Mouse (Mus musculus) bone marrow macrophage, adult 2 months (primary cell): ENCODE measurements around the gene A930009A15Rik. TPM values are rescaled to one million over a fixed set of nuclear protein-coding genes. Genes with fewer than 3 reads are reported as not detected.

Experiments
- H3K27ac ChIP-seq: 2 replicates; pipeline ENCODE4 v1.5.1; 2012; ENCODE audit warnings: low read depth, low read length; ENCODE audit not compliant: insufficient read depth
- H3K4me1 ChIP-seq: 2 replicates; pipeline ENCODE4 v1.6.1; 2012; ENCODE audit warnings: low read length; ENCODE audit not compliant: control insufficient read depth, insufficient read depth
- H3K4me3 ChIP-seq: 2 replicates; pipeline ENCODE4 v1.5.1; 2012; ENCODE audit warnings: mild to moderate bottlenecking, low read length, moderate library complexity; ENCODE audit not compliant: insufficient read depth
- CTCF ChIP-seq: IDR thresholded peaks from 2 replicates; pipeline ENCODE4 v1.5.1; 2012; ENCODE audit warnings: low read depth, mild to moderate bottlenecking, low read length, moderate library complexity
- POLR2A ChIP-seq: IDR thresholded peaks from 2 replicates; pipeline ENCODE4 v1.6.1; 2012; ENCODE audit warnings: mild to moderate bottlenecking, low read depth, low read length, borderline replicate concordance
- polyA plus RNA-seq: library from polyadenylated mRNA; stranded (reverse); fragments of >200 nt; gene quantifications from 2 replicates; pipeline ENCODE4 v1.2.4, GENCODE M21; 2012; ENCODE audit not compliant: missing spikeins, insufficient read depth, insufficient read length

A930009A15Rik gene
- polyA plus RNA-seq, 1 experiment = not detected

- Histone ChIP-seq H3K4me3 (no peak overlapping the region), H3K27ac (no peak overlapping the region), H3K4me1 (no peaks in the 10 kb centered on the region)
- TF ChIP-seq POLR2A = no peak
- no peak for TF ChIP-seq CTCF
These were observed 12.2 kb downstream of the A930009A15Rik start for GRCm38 (mm10) chr10:115581971-115582370.

DNA sequence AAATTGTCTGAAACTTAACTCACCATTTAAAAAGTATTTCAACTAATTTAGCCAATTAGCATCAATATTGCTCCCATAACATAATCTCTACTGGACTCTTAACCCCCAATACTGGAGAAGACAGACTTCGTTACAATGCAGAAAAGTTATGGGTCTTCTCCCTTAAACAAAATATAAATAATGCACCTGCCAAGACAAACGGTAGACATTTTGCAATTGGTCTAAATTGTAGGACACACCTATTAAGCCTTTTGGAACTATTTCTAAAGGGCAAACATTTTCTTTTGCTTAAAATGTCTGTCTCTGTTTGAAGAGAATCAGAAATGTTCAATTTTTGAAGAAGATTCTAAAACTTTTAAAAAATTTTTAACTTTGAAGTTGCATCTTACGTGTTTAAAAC lies 13.3 kb downstream of the A930009A15Rik start:
- H3K27ac ChIP-seq = no peak overlapping the region
- H3K4me3 ChIP-seq = no peak overlapping the region
- H3K4me1 ChIP-seq = no peaks in the 10 kb centered on the region
- TF ChIP-seq CTCF (no peak), POLR2A (no peak)

GRCm38 (mm10) chr10:115584656-115585055 lies 14.9 kb downstream of the A930009A15Rik start:
- H3K4me3 ChIP-seq = no peak overlapping the region
- H3K27ac ChIP-seq = no peak overlapping the region
- H3K4me1 ChIP-seq = no peaks in the 10 kb centered on the region
- TF ChIP-seq CTCF (no peak), POLR2A (no peak)

- no peaks in the 10 kb centered on the region for H3K4me1 ChIP-seq
- H3K27ac ChIP-seq = no peak overlapping the region
- no peak overlapping the region for H3K4me3 ChIP-seq
- no peak for TF ChIP-seq CTCF
- no peak for TF ChIP-seq POLR2A
These were observed 15.9 kb downstream of the A930009A15Rik start for GRCm38 (mm10) chr10:115585491-115586245.

- H3K27ac ChIP-seq = no peak overlapping the region
- no peak overlapping the region for H3K4me3 ChIP-seq
- no peaks in the 10 kb centered on the region for H3K4me1 ChIP-seq
- no peak for TF ChIP-seq POLR2A
These were observed 16.8 kb downstream of the A930009A15Rik start for GRCm38 (mm10) chr10:115586246-115587231.

DNA sequence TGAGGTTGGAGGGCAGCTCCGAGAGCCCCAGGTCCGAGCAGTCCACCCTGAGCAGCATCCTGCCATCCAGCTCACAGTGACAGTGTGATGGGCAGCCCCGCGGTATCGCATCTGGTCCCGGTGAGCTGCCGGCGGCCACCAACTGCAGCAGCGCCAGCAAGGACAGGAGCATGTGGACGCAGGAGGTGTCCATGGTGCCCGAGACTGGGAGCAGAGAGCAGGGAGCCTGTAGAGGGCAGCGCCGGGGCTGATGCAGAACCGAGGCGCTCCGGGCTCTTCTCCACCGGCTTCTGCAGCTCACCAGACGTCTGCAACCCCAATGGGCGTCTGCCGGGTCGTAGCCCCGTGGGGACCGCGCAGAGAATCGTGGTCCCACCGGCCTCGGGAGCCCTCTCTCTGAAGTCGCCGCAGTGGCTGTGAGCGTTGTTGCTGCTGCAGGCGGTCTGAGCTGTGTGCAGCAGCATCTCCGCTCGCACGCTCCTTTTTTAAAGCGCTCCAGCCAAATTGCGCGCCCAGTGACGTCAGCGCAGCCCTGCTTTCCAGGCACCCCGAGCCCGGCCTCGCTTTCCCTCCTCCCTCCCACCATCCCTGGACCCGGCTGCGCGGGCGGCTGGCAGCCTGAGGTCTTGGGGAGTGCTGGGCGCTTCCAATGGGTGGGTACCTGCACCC lies 17.6 kb downstream of the A930009A15Rik start, which contains the start of gene Lgr5:
Gene Lgr5, minus strand, starts transcription at position 480 of the 669 bp plus-strand sequence.
- no peaks in the 10 kb centered on the region for H3K4me1 ChIP-seq
- H3K4me3 ChIP-seq = no peak within 1 kb of the TSS
- no peak for TF ChIP-seq CTCF
- no peak for TF ChIP-seq POLR2A
- H3K27ac ChIP-seq = no peak within 1 kb of the TSS

- no peaks in the 10 kb centered on the region for H3K4me1 ChIP-seq
These were observed 18.2 kb downstream of the A930009A15Rik start for GRCm38 (mm10) chr10:115587979-115588378.

DNA sequence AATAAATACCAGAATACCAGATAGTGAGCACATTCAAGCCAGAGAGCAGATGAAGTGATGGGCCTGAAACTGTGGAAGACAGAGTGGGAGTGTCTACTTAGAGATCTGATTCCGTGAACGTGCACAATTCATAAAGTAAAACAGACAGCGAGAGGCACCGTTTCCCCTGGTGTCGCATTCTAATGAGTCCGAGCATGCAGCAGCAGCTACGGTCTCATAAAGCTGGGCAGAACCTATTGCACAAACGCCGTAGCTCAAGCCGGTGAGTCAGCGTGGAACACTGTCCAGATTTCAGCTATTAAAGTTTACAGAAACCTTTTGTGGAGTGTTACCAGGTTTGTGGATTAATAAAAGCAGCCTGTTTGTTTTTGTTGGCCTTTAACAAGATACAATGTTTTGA lies 23.4 kb downstream of the A930009A15Rik start:
- H3K4me3 ChIP-seq = no peak overlapping the region
- H3K27ac ChIP-seq = no peak overlapping the region
- TF ChIP-seq POLR2A (no peak), CTCF (no peak)
- no peaks in the 10 kb centered on the region for H3K4me1 ChIP-seq

More at GRCm38 (mm10) chr10:115587979-115588378, 18.2 kb downstream of the A930009A15Rik start:
- no peak overlapping the region for H3K27ac ChIP-seq
- TF ChIP-seq POLR2A (no peak), CTCF (no peak)
- no peak overlapping the region for H3K4me3 ChIP-seq

- no peak for TF ChIP-seq POLR2A
- TF ChIP-seq CTCF = no peak
These were observed 23.9 kb downstream of the A930009A15Rik start for GRCm38 (mm10) chr10:115593651-115594050.

DNA sequence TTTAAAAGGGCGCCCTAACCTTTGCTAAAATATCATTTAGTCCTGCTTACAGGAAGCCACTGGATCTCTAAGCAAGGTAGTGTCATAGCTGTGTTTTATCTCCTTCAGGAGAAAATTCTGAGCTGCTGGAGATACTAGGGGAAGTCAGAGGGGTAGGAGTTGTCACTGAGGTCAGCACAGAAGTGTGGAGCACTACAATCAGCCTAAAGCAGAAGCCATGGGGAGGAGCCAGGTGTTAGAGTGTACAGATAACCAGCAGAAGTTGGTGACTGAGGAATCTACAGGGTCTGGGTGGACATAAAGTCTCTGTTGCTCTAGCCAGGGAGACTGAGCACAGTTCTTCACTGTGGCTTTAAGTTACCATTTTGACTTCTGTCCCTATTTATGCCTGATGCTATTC lies 26.0 kb downstream of the A930009A15Rik start:
- Histone ChIP-seq H3K4me1 (no peaks in the 10 kb centered on the region), H3K27ac (no peak overlapping the region), H3K4me3 (no peak overlapping the region)
- no peak for TF ChIP-seq POLR2A
- no peak for TF ChIP-seq CTCF

More at GRCm38 (mm10) chr10:115593651-115594050, 23.9 kb downstream of the A930009A15Rik start:
- H3K4me3 ChIP-seq = no peak overlapping the region
- no peak overlapping the region for H3K27ac ChIP-seq
- H3K4me1 ChIP-seq = no peaks in the 10 kb centered on the region
